Mouse (Mus musculus) MEL (cell line): ENCODE results near the gene Atp8b4. TPM values are rescaled to one million over a fixed set of nuclear protein-coding genes. Genes with fewer than 3 reads are reported as not detected.
"Not testable (repeated sequence)": the region's sequence is repeated elsewhere in the genome, so short reads cannot be mapped to it uniquely, and the experiment has no call there.

Experiments
- DNase-seq: peaks from one replicate; pipeline ENCODE4 v3.0.0; 2011; ENCODE audit warnings: low read depth, low spot score
- H3K27ac ChIP-seq: 2 replicates; pipeline ENCODE4 v1.5.1; 2012; ENCODE audit warnings: low read depth, mild to moderate bottlenecking, control low read depth, low read length, moderate library complexity; ENCODE audit not compliant: control insufficient read depth
- H3K27me3 ChIP-seq, 2 experiments: fragments of 150-350 bp in 1 of 2; sonication (generic) in 1 of 2; 2 replicates each; pipeline ENCODE4 v1.6.1; 2012; ENCODE audit warnings: low read length in 2 of 2, mild to moderate bottlenecking in 2 of 2, improper control_type of control experiment in 1 of 2, moderate library complexity in 1 of 2; ENCODE audit not compliant: insufficient read depth in 2 of 2, control insufficient read depth in 1 of 2
- H3K36me3 ChIP-seq, 2 experiments: 2 replicates each; pipeline ENCODE4 v1.6.1; 2012 to 2014; ENCODE audit warnings: low read length in 2 of 2, improper control_type of control experiment in 1 of 2, inconsistent platforms in 1 of 2, mild to moderate bottlenecking in 1 of 2; ENCODE audit not compliant: insufficient read depth in 2 of 2, control insufficient read depth in 1 of 2
- H3K4me1 ChIP-seq, 2 experiments: fragments of 150-350 bp in 1 of 2; sonication (generic) in 1 of 2; 2 replicates each; pipeline ENCODE4 v1.6.1; 2012; ENCODE audit warnings: low read length in 2 of 2, improper control_type of control experiment in 1 of 2, mild to moderate bottlenecking in 1 of 2; ENCODE audit not compliant: insufficient read depth in 2 of 2, control insufficient read depth in 1 of 2
- H3K4me3 ChIP-seq, 2 experiments: fragments of 150-350 bp in 1 of 2; sonication (generic) in 1 of 2; 2 replicates each; pipeline ENCODE4 v1.5.1; 2012; ENCODE audit warnings: low read depth in 2 of 2, low read length in 2 of 2, mild to moderate bottlenecking in 2 of 2, moderate library complexity in 2 of 2, control low read depth in 1 of 2, improper control_type of control experiment in 1 of 2; ENCODE audit not compliant: control insufficient read depth in 1 of 2, insufficient read depth in 1 of 2
- H3K79me2 ChIP-seq: 2 replicates; pipeline ENCODE4 v1.6.1; 2012; ENCODE audit warnings: mild to moderate bottlenecking, low read length, moderate library complexity; ENCODE audit not compliant: control insufficient read depth, poor library complexity, insufficient read depth
- H3K9ac ChIP-seq: 2 replicates; pipeline ENCODE4 v1.6.1; 2012; ENCODE audit warnings: low read depth, mild to moderate bottlenecking, control low read depth, low read length, moderate library complexity; ENCODE audit not compliant: control insufficient read depth, poor library complexity, severe bottlenecking
- H3K9me3 ChIP-seq: fragments of 150-350 bp; sonication (generic); replicated peaks from 2 replicates; pipeline ENCODE4 v1.6.1; 2012; ENCODE audit warnings: mild to moderate bottlenecking, low read length, improper control_type of control experiment, moderate library complexity; ENCODE audit not compliant: insufficient read depth
- CHD1 ChIP-seq: IDR thresholded peaks from 2 replicates; pipeline ENCODE4 v1.6.1; 2012; ENCODE audit warnings: low read depth, mild to moderate bottlenecking, inconsistent platforms, low read length, improper control_type of control experiment
- E2F4 ChIP-seq: IDR thresholded peaks from 2 replicates; pipeline ENCODE4 v1.6.1; 2011; ENCODE audit warnings: low read depth, low read length, improper control_type of control experiment, borderline replicate concordance
- ELF1 ChIP-seq: IDR thresholded peaks from 2 replicates; pipeline ENCODE4 v1.6.1; 2014; ENCODE audit warnings: low read depth, mild to moderate bottlenecking, inconsistent platforms, low read length, improper control_type of control experiment, moderate library complexity
- EP300 ChIP-seq, 2 experiments: IDR thresholded peaks; 2 replicates each; pipeline ENCODE4 v1.6.1; 2011; ENCODE audit warnings: improper control_type of control experiment in 2 of 2, low read length in 2 of 2, low read depth in 1 of 2, mild to moderate bottlenecking in 1 of 2
- GABPA ChIP-seq: IDR thresholded peaks from 2 replicates; pipeline ENCODE4 v1.6.1; 2012; ENCODE audit warnings: low read depth, mild to moderate bottlenecking, inconsistent platforms, low read length, improper control_type of control experiment, moderate library complexity
- KAT2A ChIP-seq: conservative IDR thresholded peaks from 2 replicates; pipeline ENCODE4 v1.6.1; 2012; ENCODE audit warnings: low read depth, low read length, improper control_type of control experiment, inconsistent platforms
- MAZ ChIP-seq: IDR thresholded peaks from 2 replicates; pipeline ENCODE4 v1.6.1; 2012; ENCODE audit warnings: low read depth, mild to moderate bottlenecking, inconsistent platforms, low read length, improper control_type of control experiment
- MXI1 ChIP-seq: IDR thresholded peaks from 2 replicates; pipeline ENCODE4 v1.6.1; 2011; ENCODE audit warnings: mild to moderate bottlenecking, low read depth, low read length, improper control_type of control experiment
- POLR2A ChIP-seq, 2 experiments: IDR thresholded peaks; 2 replicates each; pipeline ENCODE4 v1.6.1; 2011 to 2012; ENCODE audit warnings: low read length in 2 of 2, mild to moderate bottlenecking in 2 of 2, control low read depth in 1 of 2, improper control_type of control experiment in 1 of 2, low read depth in 1 of 2, moderate library complexity in 1 of 2; ENCODE audit not compliant: control insufficient read depth in 1 of 2, insufficient read depth in 1 of 2, poor library complexity in 1 of 2
- POLR2AphosphoS5 ChIP-seq: IDR thresholded peaks from 2 replicates; pipeline ENCODE4 v1.6.1; 2012; ENCODE audit warnings: low read depth, borderline replicate concordance, mild to moderate bottlenecking, inconsistent platforms, low read length, moderate library complexity, mixed read lengths
- ZKSCAN1 ChIP-seq: IDR thresholded peaks from 2 replicates; pipeline ENCODE4 v1.6.1; 2012; ENCODE audit warnings: low read depth, mild to moderate bottlenecking, inconsistent platforms, low read length, improper control_type of control experiment, moderate library complexity
- polyA plus RNA-seq, 2 experiments: library from polyadenylated mRNA; stranded (reverse) in 1 of 2; unstranded in 1 of 2; fragments of >175 nt in 1 of 2; fragments of >200 nt in 1 of 2; gene quantifications; 2 replicates each; pipeline versions ENCODE4 v1.2.1 to v1.2.4; 2012; ENCODE audit warnings: low replicate concordance in 2 of 2, low read depth in 1 of 2; ENCODE audit not compliant: insufficient read length in 2 of 2, insufficient read depth in 1 of 2, missing spikeins in 1 of 2
- total RNA-seq: library from RNA; depleted of rRNA; stranded (reverse); fragments of 300-350 nt; gene quantifications from 2 replicates; pipeline ENCODE4 v1.2.3, GENCODE M21; 2012

Gene Atp8b4
- total and polyA plus RNA-seq, 3 experiments = not detected

DNA sequence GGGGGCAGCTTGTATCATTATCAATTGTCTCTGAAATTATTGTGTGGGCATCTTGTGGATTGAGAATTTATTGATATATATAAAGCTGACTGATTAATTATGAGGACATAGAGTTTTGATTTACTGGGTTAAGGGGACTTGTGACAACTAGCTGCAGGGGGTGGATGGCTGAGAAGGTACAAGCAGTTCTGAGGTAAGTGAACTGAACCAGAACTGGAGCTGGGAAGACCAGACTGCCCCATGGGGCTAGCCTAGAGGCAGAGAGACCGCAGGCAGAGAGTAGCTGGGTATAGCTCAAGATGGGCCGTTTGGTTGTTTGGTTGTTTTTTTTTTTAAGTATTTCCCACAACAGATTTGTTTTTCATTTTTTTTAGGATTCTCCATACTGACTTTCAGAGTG lies 23.8 kb upstream of the Atp8b4 start:
- no peak overlapping the region for H3K9ac ChIP-seq
- no peaks in the 10 kb centered on the region for H3K27me3 ChIP-seq
- no peaks in the 10 kb centered on the region for H3K9me3 ChIP-seq
- H3K27ac ChIP-seq = no peak overlapping the region
- DNase-seq = no peak
- no peaks in the 10 kb centered on the region for H3K79me2 ChIP-seq
- peaks cover 2 to 13% of the 10 kb centered on the region in 2 experiments for H3K4me1 ChIP-seq
- no peak overlapping the region for H3K4me3 ChIP-seq
- TF ChIP-seq ZKSCAN1 (no peak), MXI1 (no peak), EP300 (IDR thresholded peaks at IDR 0.05; ENCODE audit: low read depth in 1 of 2, low read length in 2 of 2) (no peak), CHD1 (no peak)
- H3K36me3 ChIP-seq = peaks cover 0 to 4% of the 10 kb centered on the region in 2 experiments; a peak in 2 of 4 replicates

GRCm38 (mm10) chr2:126523101-126523745 lies 22.7 kb upstream of the Atp8b4 start:
- peaks cover 2 to 13% of the 10 kb centered on the region in 2 experiments for H3K4me1 ChIP-seq
- H3K27ac ChIP-seq, H3K9me3 ChIP-seq, H3K9ac ChIP-seq, H3K4me3 ChIP-seq, H3K79me2 ChIP-seq, H3K36me3 ChIP-seq, DNase-seq, H3K27me3 ChIP-seq: not testable (repeated sequence)

DNA sequence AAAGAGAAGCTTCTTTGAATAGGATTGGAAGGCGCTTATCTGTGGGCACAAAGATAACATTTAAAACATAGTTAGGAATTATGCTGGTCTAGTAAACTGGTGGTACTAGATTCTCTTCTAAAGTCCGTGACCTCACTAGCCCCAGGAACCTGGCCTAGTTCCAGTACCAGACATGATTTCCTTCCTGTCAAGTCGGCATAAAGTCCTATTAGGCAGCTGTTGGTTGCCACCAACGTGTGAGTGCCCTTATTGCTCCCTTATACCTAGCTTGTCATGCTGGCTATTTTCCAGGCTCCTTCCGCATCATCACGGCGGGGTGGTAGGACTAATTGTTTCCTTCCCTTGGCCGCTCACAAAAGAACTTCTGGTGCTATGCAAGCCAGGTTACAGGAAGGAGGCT lies 21.6 kb upstream of the Atp8b4 start:
- Histone ChIP-seq H3K9me3 (no peaks in the 10 kb centered on the region), H3K4me3 (no peak overlapping the region), H3K4me1 (peaks cover 2 to 13% of the 10 kb centered on the region in 2 experiments), H3K79me2 (no peaks in the 10 kb centered on the region), H3K27me3 (no peaks in the 10 kb centered on the region), H3K36me3 (peaks cover 0 to 4% of the 10 kb centered on the region in 2 experiments; a peak in 2 of 4 replicates), H3K9ac (no peak overlapping the region), H3K27ac (no peak overlapping the region)
- DNase-seq = peak; percentile 23
- TF ChIP-seq EP300 (IDR thresholded peaks at IDR 0.05; ENCODE audit: low read depth in 1 of 2, low read length in 2 of 2) = no peak
- no peak for TF ChIP-seq MAZ
- no peak for TF ChIP-seq ELF1
- TF ChIP-seq POLR2A (IDR thresholded peaks at IDR 0.05; ENCODE audit: control insufficient read depth in 1 of 2, insufficient read depth in 1 of 2, low read depth in 1 of 2, low read length in 2 of 2, poor library complexity in 1 of 2) = no peak
- TF ChIP-seq GABPA = no peak
- no peak for TF ChIP-seq POLR2AphosphoS5
- TF ChIP-seq E2F4 = no peak
- TF ChIP-seq MXI1 = no peak
- no peak for TF ChIP-seq KAT2A
